Mouse (Mus musculus) midbrain, postnatal 0 days (tissue): ENCODE measurements around the gene Gm21822. TPM values are rescaled to one million over a fixed set of nuclear protein-coding genes. Genes with fewer than 3 reads are reported as not detected.
"Not testable (repeated sequence)": the region's sequence is repeated elsewhere in the genome, so short reads cannot be mapped to it uniquely, and the experiment has no call there.

Experiments
- ATAC-seq: fragments of 200-750 bp; cut with Nextera tagmentation; 2 replicates; pipeline ENCODE4 v1.8.0; 2017; ENCODE audit warnings: moderate number of reproducible peaks, mild to moderate bottlenecking, moderate TSS enrichment, moderate library complexity; ENCODE audit not compliant: low FRiP score
- DNase-seq: peaks from one replicate; pipeline ENCODE4 v3.0.0-alpha.2; 2015; ENCODE audit warnings: low spot score
- H3K27ac ChIP-seq: fragments of 300-500 bp; sonication (generic); 2 replicates; pipeline ENCODE4 v1.5.1; 2014; ENCODE audit warnings: low read depth, mild to moderate bottlenecking, low read length, mixed read lengths
- H3K27me3 ChIP-seq: fragments of 300-500 bp; sonication (generic); 2 replicates; pipeline ENCODE4 v1.6.1; 2014; ENCODE audit warnings: low read length, control low read depth, mixed read lengths; ENCODE audit not compliant: insufficient read depth
- H3K36me3 ChIP-seq: fragments of 300-500 bp; sonication (generic); 2 replicates; pipeline ENCODE4 v1.6.1; 2014; ENCODE audit warnings: low read length, control low read depth, mixed read lengths; ENCODE audit not compliant: insufficient read depth
- H3K4me1 ChIP-seq: fragments of 300-500 bp; sonication (generic); 2 replicates; pipeline ENCODE4 v1.6.1; 2014; ENCODE audit warnings: mild to moderate bottlenecking, control low read depth, antibody characterized with exemption, low read length, mixed read lengths; ENCODE audit not compliant: insufficient read depth
- H3K4me2 ChIP-seq: fragments of 300-500 bp; sonication (generic); 2 replicates; pipeline ENCODE4 v1.6.1; 2014; ENCODE audit warnings: low read depth, mild to moderate bottlenecking, low read length, mixed read lengths; ENCODE audit not compliant: poor library complexity, severe bottlenecking
- H3K4me3 ChIP-seq: fragments of 300-500 bp; sonication (generic); 2 replicates; pipeline ENCODE4 v1.5.1; 2014; ENCODE audit warnings: low read depth, mild to moderate bottlenecking, low read length, moderate library complexity
- H3K9ac ChIP-seq: fragments of 300-500 bp; sonication (generic); replicated peaks from 2 replicates; pipeline ENCODE4 v1.6.1; 2014; ENCODE audit warnings: mild to moderate bottlenecking, low read length, moderate library complexity, mixed read lengths; ENCODE audit not compliant: poor library complexity, severe bottlenecking
- H3K9me3 ChIP-seq: fragments of 300-500 bp; sonication (generic); 2 replicates; pipeline ENCODE4 v1.6.1; 2016; ENCODE audit warnings: low read length, control low read depth
- WGBS: fragments of 180-500 bp; shearing (Covaris S2); extraction: QIAGEN DNeasy Blood & Tissue Kit; methylation state at CpG from one replicate; pipeline ENCODE4 v1.1.7; 2014; 5-methylcytosine and 5-hydroxymethylcytosine counted together
- polyA plus RNA-seq: library from polyadenylated mRNA; unstranded; fragments of >200 nt; fragmentation: Nextera tagmentation; extraction: Ambion mirVana; gene quantifications from 2 replicates; pipeline ENCODE4 v1.2.1, GENCODE M21; 2015
- total RNA-seq: library from RNA; depleted of rRNA; stranded (reverse); fragments of >200 nt; gene quantifications from 2 replicates; pipeline ENCODE4 v1.2.3, GENCODE M21; 2014; rRNA removed

Gene Gm21822
- not detected in 2 replicates for total RNA-seq
- polyA plus RNA-seq = not detected in 2 replicates

DNA sequence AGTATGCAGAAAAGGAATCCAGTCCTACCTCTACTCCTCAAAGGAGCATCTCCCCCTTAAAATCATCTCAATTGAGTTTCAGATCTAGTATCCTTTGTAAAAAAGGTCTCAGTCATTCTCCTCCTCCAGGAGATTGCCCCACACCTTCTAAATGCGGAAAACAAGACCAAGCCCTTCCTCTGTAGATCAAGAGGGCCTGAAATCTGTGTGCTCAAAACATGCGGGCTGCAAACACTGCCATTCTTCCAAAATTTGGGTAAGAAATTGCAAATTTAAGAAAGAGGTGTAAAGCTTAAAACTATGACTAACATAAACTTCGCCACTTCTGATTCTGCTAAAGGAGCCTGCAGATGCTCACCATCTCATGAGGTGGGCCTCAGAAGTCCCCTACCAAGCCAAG, at the start of gene Gm21822:
TSS of gene Gm21822 (plus strand) at position 301 of the 400 bp plus-strand sequence.
- not testable (repeated sequence) for H3K9me3 ChIP-seq, H3K36me3 ChIP-seq, ATAC-seq, H3K4me3 ChIP-seq, H3K4me1 ChIP-seq, H3K27me3 ChIP-seq, H3K9ac ChIP-seq, H3K4me2 ChIP-seq, DNase-seq, H3K27ac ChIP-seq
- no CpG with 5 or more reads among the region's 3 CpGs for WGBS
